ENCODE assay signal across 10 mouse cellular contexts in genomic region chr6:124484851-124485250, GRCm38 (mm10). TPM values are rescaled to one million over a fixed set of nuclear protein-coding genes. Genes with fewer than 3 reads are reported as not detected.
DNase-seq lines count a peak whose midpoint lies in the region; ATAC-seq and TF ChIP-seq lines count a peak whose summit lies in the region.
"Had no signal": no experiment of that assay in that cellular context is flagged by ENCODE, and none has a peak within 500 bp of the region (broad histone marks: within the 10 kb centered on the region; RNA-seq: fewer than 3 reads in every experiment).

No protein-coding gene starts in this region.

- no peak overlapping the region for H3K9ac ChIP-seq in embryonic facial prominence, embryonic 14.5 days (ENCODE audit: low read depth, low read length)
- H3K9ac ChIP-seq: liver, embryonic 13.5 days had no signal

- no peaks in the 10 kb centered on the region for H3K36me3 ChIP-seq in embryonic facial prominence, embryonic 14.5 days (ENCODE audit: control insufficient read depth, insufficient read depth, low read length)
- H3K36me3 ChIP-seq: liver, embryonic 13.5 days had no signal

- H3K4me3 ChIP-seq in embryonic facial prominence, embryonic 14.5 days (ENCODE audit: low read depth, low read length): no peak overlapping the region
- H3K4me3 ChIP-seq in cerebellum, adult 2 months (replicated peaks; ENCODE audit: insufficient read depth, low read depth, low read length): no peak overlapping the region
- H3K4me3 ChIP-seq: liver, embryonic 13.5 days had no signal

- no peaks in the 10 kb centered on the region for H3K9me3 ChIP-seq in embryonic facial prominence, embryonic 14.5 days (ENCODE audit: control insufficient read depth, low read length)
- H3K9me3 ChIP-seq: liver, embryonic 13.5 days had no signal

- H3K27ac ChIP-seq in embryonic facial prominence, embryonic 14.5 days (replicated peaks; ENCODE audit: low read depth, low read length): no peak overlapping the region
- no peak overlapping the region for H3K27ac ChIP-seq in cerebellum, adult 2 months (ENCODE audit: insufficient read depth, low read length)
- H3K27ac ChIP-seq: liver, embryonic 13.5 days had no signal

- 71% methylated on average over 7 of the region's 7 CpGs for WGBS in embryonic facial prominence, embryonic 14.5 days
- 85% methylated on average over 7 of the region's 7 CpGs for WGBS in cerebellum, adult 2 months

- no peaks in the 10 kb centered on the region for H3K27me3 ChIP-seq in embryonic facial prominence, embryonic 14.5 days (replicated peaks; ENCODE audit: control insufficient read depth, insufficient read depth, low read length)
- H3K27me3 ChIP-seq in cerebellum, adult 2 months (ENCODE audit: control insufficient read depth, insufficient read depth, low read length): no peaks in the 10 kb centered on the region
- H3K27me3 ChIP-seq: liver, embryonic 13.5 days had no signal

- 0 out of 2 replicates have a peak, but pooled peaks have one; percentile 38 for ATAC-seq in embryonic facial prominence, embryonic 14.5 days (ENCODE audit: low read depth)
- ATAC-seq in activated CD4-positive, CD25-positive, alpha-beta regulatory T cell, adult 4 months: no peak

- H3K4me2 ChIP-seq in embryonic facial prominence, embryonic 14.5 days (ENCODE audit: low read depth, low read length): peak overlapping the region; percentile 46; the same call in 1 of the 2 replicates

- TF ChIP-seq CTCF in cerebellum, adult 2 months (IDR thresholded peaks at IDR 0.05; ENCODE audit: borderline replicate concordance, insufficient read depth, low read depth, low read length): no peak

- no peak for TF ChIP-seq POLR2A in cerebellum, adult 2 months (IDR thresholded peaks at IDR 0.05; ENCODE audit: borderline replicate concordance, insufficient read depth, low read length)

- no peaks in the 10 kb centered on the region for H3K4me1 ChIP-seq in embryonic facial prominence, embryonic 14.5 days (ENCODE audit: control insufficient read depth, insufficient read depth, low read length)
- no peaks in the 10 kb centered on the region for H3K4me1 ChIP-seq in cerebellum, adult 2 months (ENCODE audit: control insufficient read depth, insufficient read depth, low read length)

- DNase-seq in adrenal gland, adult (ENCODE audit: inconsistent age in 2 of 2, low spot score in 1 of 2): peak; percentile 70 to 83
- DNase-seq in adrenal gland, adult 18-20 months (ENCODE audit: low spot score in 2 of 2): no peak
- peak; percentile 62 for DNase-seq in 416B (ENCODE audit: low read depth)
- peak; percentile 53 for DNase-seq in embryonic facial prominence, embryonic 14.5 days (ENCODE audit: low spot score)
- peak; percentile 32 for DNase-seq in kidney, postnatal 14 days
- no peak for DNase-seq in cerebellum, postnatal 25 days
- no peak for DNase-seq in cerebellum, adult 2 months
- DNase-seq: liver, embryonic 13.5 days had no signal

RNA-seq across cellular contexts. Expression of gene C1rl, which starts 8.1 kb away (rescaled TPM):
- 10 to 100 TPM; 22.7 to 22.8 TPM for total RNA-seq in adrenal gland, adult 18-20 months (2021)
- 0.31 and 0.39 TPM in 2 replicates for polyA plus RNA-seq in embryonic facial prominence, embryonic 14.5 days (2014; fragmentation: Nextera tagmentation; extraction: Ambion mirVana)
- polyA plus RNA-seq in activated CD4-positive, CD25-positive, alpha-beta regulatory T cell, adult 4 months (2017; shearing (Covaris generic)): not detected
- 0.20 and 0.27 TPM in 2 replicates for polyA plus RNA-seq in cerebellum, adult 2 months (2012; rRNA removed)

RNA-seq across cellular contexts. Expression of gene Clstn3, which starts 20.3 kb away (rescaled TPM):
- 100 to 1,000 TPM; 107 to 199 TPM for total RNA-seq in adrenal gland, adult 18-20 months (2021)
- 7.7 and 9.7 TPM in 2 replicates for polyA plus RNA-seq in embryonic facial prominence, embryonic 14.5 days (2014; fragmentation: Nextera tagmentation; extraction: Ambion mirVana)
- polyA plus RNA-seq in activated CD4-positive, CD25-positive, alpha-beta regulatory T cell, adult 4 months (2017; shearing (Covaris generic)): not detected
- polyA plus RNA-seq in cerebellum, adult 2 months (2012; rRNA removed): 385 and 434 TPM in 2 replicates
- total RNA-seq: monocyte, adult 5-6 weeks had no signal

RNA-seq across cellular contexts. Expression of gene C1ra, which starts 27.4 kb away (rescaled TPM):
- 10 to 100 TPM; 45.4 to 88.8 TPM for total RNA-seq in adrenal gland, adult 18-20 months (2021)
- 2.8 and 3.4 TPM in 2 replicates for polyA plus RNA-seq in embryonic facial prominence, embryonic 14.5 days (2014; fragmentation: Nextera tagmentation; extraction: Ambion mirVana)
- under 1 TPM in 1 of 2 experiments, not detected in 1; 0.57 TPM for polyA plus RNA-seq in activated CD4-positive, CD25-positive, alpha-beta regulatory T cell, adult 4 months (2017; shearing (Covaris generic))
- 0.47 and 0.59 TPM in 2 replicates for polyA plus RNA-seq in cerebellum, adult 2 months (2012; rRNA removed)

RNA-seq across cellular contexts. Expression of gene C1s1, which starts 57.3 kb away (rescaled TPM):
- total RNA-seq in adrenal gland, adult 18-20 months (2021): 10 to 100 TPM; 48.3 to 69.2 TPM
- polyA plus RNA-seq in embryonic facial prominence, embryonic 14.5 days (2014; fragmentation: Nextera tagmentation; extraction: Ambion mirVana): 5.4 and 7.4 TPM in 2 replicates
- polyA plus RNA-seq in activated CD4-positive, CD25-positive, alpha-beta regulatory T cell, adult 4 months (2017; shearing (Covaris generic)): not detected
- polyA plus RNA-seq in cerebellum, adult 2 months (2012; rRNA removed): 1.2 and 1.3 TPM in 2 replicates
- total RNA-seq: monocyte, adult 5-6 weeks had no signal

Comparison
In these comparisons a context has a peak if more than half of its experiments do, and no peak if none do; other contexts are left out.
1. DNase-seq: peak in adrenal gland, adult (2 of 2), 416B (single experiment), embryonic facial prominence, embryonic 14.5 days (single experiment) and kidney, postnatal 14 days (single experiment); none in adrenal gland, adult 18-20 months (0 of 2), cerebellum, postnatal 25 days (0 of 2) and cerebellum, adult 2 months (0 of 2).
2. RNA of gene Clstn3, which starts 20.3 kb away (polyA plus RNA-seq): 385 to 434 TPM in cerebellum, adult 2 months; 7.7 to 9.7 TPM in embryonic facial prominence, embryonic 14.5 days and not detected in activated CD4-positive, CD25-positive, alpha-beta regulatory T cell, adult 4 months; every median in the first group is over 10 times any median in the second.